Mouse (Mus musculus): Measurements from ENCODE around the gene Rtn1.

DNA sequence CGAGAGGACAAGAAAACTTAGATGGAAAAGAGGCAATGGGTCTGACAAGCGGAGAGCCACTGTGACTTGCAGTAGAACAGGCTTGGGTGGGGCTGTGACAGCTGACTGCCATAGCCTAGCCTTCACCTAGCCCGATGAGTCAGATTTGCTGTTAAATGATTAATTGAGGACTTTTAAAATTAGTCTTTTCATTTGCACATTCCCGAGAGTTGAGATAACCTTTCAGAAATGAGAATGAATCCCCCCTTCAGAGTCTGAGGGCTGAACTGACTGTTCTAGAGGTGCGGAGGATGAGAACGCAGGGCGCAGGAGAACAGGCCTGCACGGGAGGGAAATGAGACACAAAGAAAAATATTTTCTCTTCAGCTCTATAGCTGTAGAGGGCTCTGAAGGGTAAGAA lies 107.9 kb downstream of the Rtn1 start:
- no peak for TF ChIP-seq GATA1 (IDR thresholded peaks at IDR 0.05; ENCODE audit: borderline replicate concordance, low read length)
- TF ChIP-seq POLR2AphosphoS5 (IDR thresholded peaks at IDR 0.05; ENCODE audit: insufficient replicate concordance, low read depth, low read length) = no peak
- TF ChIP-seq CTCF (IDR thresholded peaks at IDR 0.05; ENCODE audit: low read depth, low read length) = no peak
- TF ChIP-seq TAL1 (conservative IDR thresholded peaks at IDR 0.05; ENCODE audit: low read depth, low read length) = no peak
